Mouse (Mus musculus) intestine, embryonic 15.5 days (tissue): Measurements from ENCODE around the gene Gm11027. TPM values are rescaled to one million over a fixed set of nuclear protein-coding genes. Genes with fewer than 3 reads are reported as not detected.

Experiments
- ATAC-seq: fragments of 200-750 bp; cut with Nextera tagmentation; 2 replicates; pipeline ENCODE4 v1.8.0; 2017; ENCODE audit warnings: moderate TSS enrichment, moderate library complexity
- H3K27ac ChIP-seq: fragments of 300-500 bp; sonication (generic); 2 replicates; pipeline ENCODE4 v1.5.1; 2015; ENCODE audit warnings: mild to moderate bottlenecking, inconsistent platforms
- H3K27me3 ChIP-seq: fragments of 300-500 bp; sonication (generic); replicated peaks from 2 replicates; pipeline ENCODE4 v1.6.1; 2015; ENCODE audit warnings: inconsistent platforms
- H3K36me3 ChIP-seq: fragments of 300-500 bp; sonication (generic); 2 replicates; pipeline ENCODE4 v1.6.1; 2015; ENCODE audit warnings: inconsistent platforms
- H3K4me1 ChIP-seq: fragments of 300-500 bp; sonication (generic); replicated peaks from 2 replicates; pipeline ENCODE4 v1.6.1; 2015; ENCODE audit warnings: inconsistent platforms
- H3K4me2 ChIP-seq: fragments of 300-500 bp; sonication (generic); replicated peaks from 2 replicates; pipeline ENCODE4 v1.6.1; 2015; ENCODE audit warnings: mild to moderate bottlenecking, inconsistent platforms
- H3K4me3 ChIP-seq: fragments of 300-500 bp; sonication (generic); replicated peaks from 2 replicates; pipeline ENCODE4 v1.5.1; 2015; ENCODE audit warnings: inconsistent platforms
- H3K9ac ChIP-seq: fragments of 300-500 bp; sonication (generic); 2 replicates; pipeline ENCODE4 v1.6.1; 2015; ENCODE audit warnings: inconsistent platforms
- H3K9me3 ChIP-seq: fragments of 300-500 bp; sonication (generic); 2 replicates; pipeline ENCODE4 v1.6.1; 2016; ENCODE audit warnings: inconsistent platforms
- WGBS: fragments of 180-500 bp; shearing (Covaris S2); methylation state at CpG from one replicate; pipeline ENCODE4 v1.1.7; 2015; 5-methylcytosine and 5-hydroxymethylcytosine counted together
- polyA plus RNA-seq: library from polyadenylated mRNA; unstranded; fragments of >200 nt; fragmentation: Nextera tagmentation; extraction: Ambion mirVana; gene quantifications from 2 replicates; pipeline ENCODE4 v1.2.1, GENCODE M21; 2015

Gm11027 gene
- polyA plus RNA-seq, 1 experiment from 2014 or later, result not detected

GRCm38 (mm10) chr12:116280653-116281364, 5.6 kb downstream of the Gm11027 start, which contains the start of gene Esyt2:
Esyt2 (plus strand) TSS chr12:116281196.
- Histone ChIP-seq H3K4me2 (peak within 1 kb of the TSS; percentile 88), H3K9ac (peak within 1 kb of the TSS; percentile 96), H3K27me3 (no peaks in the 10 kb centered on the region), H3K27ac (peak within 1 kb of the TSS; percentile 99), H3K9me3 (no peaks in the 10 kb centered on the region), H3K4me3 (peak within 1 kb of the TSS; percentile 94), H3K36me3 (no peaks in the 10 kb centered on the region), H3K4me1 (no peaks in the 10 kb centered on the region)
- under 1% methylated on average over 68 of the region's 68 CpGs for WGBS
- ATAC-seq, result peak; percentile 95

GRCm38 (mm10) chr12:116281427-116282281, 6.5 kb downstream of the Gm11027 start:
- Histone ChIP-seq H3K4me1 (no peaks in the 10 kb centered on the region), H3K36me3 (no peaks in the 10 kb centered on the region), H3K27ac (peak overlapping the region; percentile 99), H3K9ac (peak overlapping the region; percentile 96), H3K4me3 (peak overlapping the region; percentile 94), H3K4me2 (peak overlapping the region; percentile 88), H3K27me3 (no peaks in the 10 kb centered on the region), H3K9me3 (no peaks in the 10 kb centered on the region)
- ATAC-seq, result peak; percentile 56
- under 1% methylated on average over 55 of the region's 55 CpGs for WGBS

- H3K9me3 ChIP-seq, result no peaks in the 10 kb centered on the region
- H3K4me2 ChIP-seq, result peak overlapping the region; percentile 36
- ATAC-seq, result no peak
- H3K4me1 ChIP-seq, result no peaks in the 10 kb centered on the region
- no peak overlapping the region for H3K27ac ChIP-seq
- H3K9ac ChIP-seq, result no peak overlapping the region
- H3K4me3 ChIP-seq, result 0 out of 2 replicates have a peak overlapping the region, but pooled peaks have one; percentile 9
- H3K36me3 ChIP-seq, result no peaks in the 10 kb centered on the region
- no peaks in the 10 kb centered on the region for H3K27me3 ChIP-seq
- 83% methylated on average over 2 of the region's 2 CpGs for WGBS
These were observed 7.7 kb downstream of the Gm11027 start for GRCm38 (mm10) chr12:116282856-116283255.

GRCm38 (mm10) chr12:116283511-116283910, 8.3 kb downstream of the Gm11027 start:
- Histone ChIP-seq H3K36me3 (no peaks in the 10 kb centered on the region), H3K4me2 (0 out of 2 replicates have a peak overlapping the region, but pooled peaks have one; percentile 0), H3K9ac (no peak overlapping the region), H3K4me1 (no peaks in the 10 kb centered on the region), H3K4me3 (no peak overlapping the region), H3K27me3 (no peaks in the 10 kb centered on the region), H3K27ac (no peak overlapping the region), H3K9me3 (no peaks in the 10 kb centered on the region)
- ATAC-seq, result no peak
- WGBS, result 74% methylated on average over 2 of the region's 2 CpGs

GRCm38 (mm10) chr12:116293185-116293584, 18.0 kb downstream of the Gm11027 start:
- ATAC-seq, result no peak
- H3K9me3 ChIP-seq, result no peaks in the 10 kb centered on the region
- no peaks in the 10 kb centered on the region for H3K36me3 ChIP-seq
- H3K4me1 ChIP-seq, result no peaks in the 10 kb centered on the region
- no peak overlapping the region for H3K9ac ChIP-seq
- H3K27me3 ChIP-seq, result no peaks in the 10 kb centered on the region
- no peak overlapping the region for H3K4me3 ChIP-seq
- H3K27ac ChIP-seq, result no peak overlapping the region
- H3K4me2 ChIP-seq, result no peak overlapping the region
- WGBS, result 62% methylated on average over 2 of the region's 2 CpGs

- Histone ChIP-seq H3K4me3 (no peak overlapping the region), H3K36me3 (no peaks in the 10 kb centered on the region), H3K27ac (no peak overlapping the region), H3K4me1 (no peaks in the 10 kb centered on the region), H3K9me3 (no peaks in the 10 kb centered on the region), H3K27me3 (no peaks in the 10 kb centered on the region), H3K9ac (no peak overlapping the region), H3K4me2 (no peak overlapping the region)
- no peak for ATAC-seq
- WGBS, result 72% methylated on average over 4 of the region's 4 CpGs
These were observed 18.6 kb downstream of the Gm11027 start for GRCm38 (mm10) chr12:116293599-116294292.

GRCm38 (mm10) chr12:116299906-116300305, 24.7 kb downstream of the Gm11027 start:
- H3K4me1 ChIP-seq, result no peaks in the 10 kb centered on the region
- H3K36me3 ChIP-seq, result no peaks in the 10 kb centered on the region
- H3K9me3 ChIP-seq, result no peaks in the 10 kb centered on the region
- WGBS, result 84% methylated on average over 2 of the region's 2 CpGs
- no peak overlapping the region for H3K4me2 ChIP-seq
- H3K4me3 ChIP-seq, result no peak overlapping the region
- peak; percentile 91 for ATAC-seq
- H3K27me3 ChIP-seq, result no peaks in the 10 kb centered on the region
- no peak overlapping the region for H3K27ac ChIP-seq
- no peak overlapping the region for H3K9ac ChIP-seq

- H3K4me1 ChIP-seq, result no peaks in the 10 kb centered on the region; the same call in 1 of the 2 replicates
- H3K9ac ChIP-seq, result no peak overlapping the region
- no peaks in the 10 kb centered on the region for H3K9me3 ChIP-seq
- no peak overlapping the region for H3K4me3 ChIP-seq
- no peak overlapping the region for H3K4me2 ChIP-seq
- no peak for ATAC-seq
- H3K27ac ChIP-seq, result no peak overlapping the region
- H3K27me3 ChIP-seq, result no peaks in the 10 kb centered on the region
- no peaks in the 10 kb centered on the region for H3K36me3 ChIP-seq
These were observed 27.0 kb downstream of the Gm11027 start for GRCm38 (mm10) chr12:116302181-116302580.

- no peak overlapping the region for H3K4me3 ChIP-seq
- no peak overlapping the region for H3K27ac ChIP-seq
- H3K36me3 ChIP-seq, result no peaks in the 10 kb centered on the region
- H3K4me2 ChIP-seq, result no peak overlapping the region
- 44% methylated on average over 1 of the region's 1 CpGs for WGBS
- H3K9ac ChIP-seq, result no peak overlapping the region
- no peaks in the 10 kb centered on the region for H3K27me3 ChIP-seq
- no peak for ATAC-seq
- no peaks in the 10 kb centered on the region for H3K9me3 ChIP-seq
- H3K4me1 ChIP-seq, result no peaks in the 10 kb centered on the region; the same call in 1 of the 2 replicates
These were observed 30.9 kb downstream of the Gm11027 start for GRCm38 (mm10) chr12:116306042-116306441.

GRCm38 (mm10) chr12:116307870-116308269, 32.7 kb downstream of the Gm11027 start:
- 85% methylated on average over 3 of the region's 3 CpGs for WGBS

GRCm38 (mm10) chr12:116308612-116309011, 33.4 kb downstream of the Gm11027 start:
- H3K4me2 ChIP-seq, result no peak overlapping the region
- H3K27me3 ChIP-seq, result no peaks in the 10 kb centered on the region
- H3K4me1 ChIP-seq, result no peaks in the 10 kb centered on the region; the same call in 1 of the 2 replicates
- H3K9me3 ChIP-seq, result no peaks in the 10 kb centered on the region
- no peaks in the 10 kb centered on the region for H3K36me3 ChIP-seq
- no peak overlapping the region for H3K9ac ChIP-seq
- no peak overlapping the region for H3K27ac ChIP-seq
- H3K4me3 ChIP-seq, result no peak overlapping the region
- WGBS, result 68% methylated on average over 2 of the region's 2 CpGs
- no peak for ATAC-seq

More at GRCm38 (mm10) chr12:116307870-116308269, 32.7 kb downstream of the Gm11027 start:
- Histone ChIP-seq H3K36me3 (no peaks in the 10 kb centered on the region), H3K27ac (no peak overlapping the region), H3K4me1 (no peaks in the 10 kb centered on the region; the same call in 1 of the 2 replicates), H3K27me3 (no peaks in the 10 kb centered on the region), H3K4me3 (no peak overlapping the region), H3K4me2 (no peak overlapping the region), H3K9ac (no peak overlapping the region), H3K9me3 (no peaks in the 10 kb centered on the region)
- ATAC-seq, result no peak

GRCm38 (mm10) chr12:116313816-116314215, 38.6 kb downstream of the Gm11027 start:
- Histone ChIP-seq H3K4me2 (no peak overlapping the region), H3K4me3 (no peak overlapping the region), H3K4me1 (no peaks in the 10 kb centered on the region), H3K27ac (no peak overlapping the region), H3K9ac (no peak overlapping the region), H3K36me3 (no peaks in the 10 kb centered on the region), H3K9me3 (no peaks in the 10 kb centered on the region), H3K27me3 (no peaks in the 10 kb centered on the region)
- no peak for ATAC-seq
- 88% methylated on average over 1 of the region's 1 CpGs for WGBS
